Mouse (Mus musculus) MEL (cell line): ENCODE results near the gene Akirin1. TPM values are rescaled to one million over a fixed set of nuclear protein-coding genes. Genes with fewer than 3 reads are reported as not detected.

Experiments used
- DNase-seq: peaks from one replicate; pipeline ENCODE4 v3.0.0; 2011; ENCODE audit warnings: low read depth, low spot score
- H3K27ac ChIP-seq: 2 replicates; pipeline ENCODE4 v1.5.1; 2012; ENCODE audit warnings: low read depth, mild to moderate bottlenecking, control low read depth, low read length, moderate library complexity; ENCODE audit not compliant: control insufficient read depth
- H3K27me3 ChIP-seq, 2 experiments: fragments of 150-350 bp in 1 of 2; sonication (generic) in 1 of 2; 2 replicates each; pipeline ENCODE4 v1.6.1; 2012; ENCODE audit warnings: low read length in 2 of 2, mild to moderate bottlenecking in 2 of 2, improper control_type of control experiment in 1 of 2, moderate library complexity in 1 of 2; ENCODE audit not compliant: insufficient read depth in 2 of 2, control insufficient read depth in 1 of 2
- H3K36me3 ChIP-seq, 2 experiments: 2 replicates each; pipeline ENCODE4 v1.6.1; 2012 to 2014; ENCODE audit warnings: low read length in 2 of 2, improper control_type of control experiment in 1 of 2, inconsistent platforms in 1 of 2, mild to moderate bottlenecking in 1 of 2; ENCODE audit not compliant: insufficient read depth in 2 of 2, control insufficient read depth in 1 of 2
- H3K4me1 ChIP-seq, 2 experiments: fragments of 150-350 bp in 1 of 2; sonication (generic) in 1 of 2; 2 replicates each; pipeline ENCODE4 v1.6.1; 2012; ENCODE audit warnings: low read length in 2 of 2, improper control_type of control experiment in 1 of 2, mild to moderate bottlenecking in 1 of 2; ENCODE audit not compliant: insufficient read depth in 2 of 2, control insufficient read depth in 1 of 2
- H3K4me3 ChIP-seq, 2 experiments: fragments of 150-350 bp in 1 of 2; sonication (generic) in 1 of 2; 2 replicates each; pipeline ENCODE4 v1.5.1; 2012; ENCODE audit warnings: low read depth in 2 of 2, low read length in 2 of 2, mild to moderate bottlenecking in 2 of 2, moderate library complexity in 2 of 2, control low read depth in 1 of 2, improper control_type of control experiment in 1 of 2; ENCODE audit not compliant: control insufficient read depth in 1 of 2, insufficient read depth in 1 of 2
- H3K79me2 ChIP-seq: 2 replicates; pipeline ENCODE4 v1.6.1; 2012; ENCODE audit warnings: mild to moderate bottlenecking, low read length, moderate library complexity; ENCODE audit not compliant: control insufficient read depth, poor library complexity, insufficient read depth
- H3K9ac ChIP-seq: 2 replicates; pipeline ENCODE4 v1.6.1; 2012; ENCODE audit warnings: low read depth, mild to moderate bottlenecking, control low read depth, low read length, moderate library complexity; ENCODE audit not compliant: control insufficient read depth, poor library complexity, severe bottlenecking
- H3K9me3 ChIP-seq: fragments of 150-350 bp; sonication (generic); replicated peaks from 2 replicates; pipeline ENCODE4 v1.6.1; 2012; ENCODE audit warnings: mild to moderate bottlenecking, low read length, improper control_type of control experiment, moderate library complexity; ENCODE audit not compliant: insufficient read depth
- CHD1 ChIP-seq: IDR thresholded peaks from 2 replicates; pipeline ENCODE4 v1.6.1; 2012; ENCODE audit warnings: low read depth, mild to moderate bottlenecking, inconsistent platforms, low read length, improper control_type of control experiment
- EP300 ChIP-seq, 2 experiments: IDR thresholded peaks; 2 replicates each; pipeline ENCODE4 v1.6.1; 2011; ENCODE audit warnings: improper control_type of control experiment in 2 of 2, low read length in 2 of 2, low read depth in 1 of 2, mild to moderate bottlenecking in 1 of 2
- GATA1 ChIP-seq: IDR thresholded peaks from 2 replicates; pipeline ENCODE4 v1.6.1; 2011; ENCODE audit warnings: low read depth, low read length, improper control_type of control experiment
- HCFC1 ChIP-seq: IDR thresholded peaks from 2 replicates; pipeline ENCODE4 v1.6.1; 2012; ENCODE audit warnings: low read depth, mild to moderate bottlenecking, inconsistent platforms, low read length, improper control_type of control experiment, moderate library complexity
- KAT2A ChIP-seq: conservative IDR thresholded peaks from 2 replicates; pipeline ENCODE4 v1.6.1; 2012; ENCODE audit warnings: low read depth, low read length, improper control_type of control experiment, inconsistent platforms
- MAFK ChIP-seq: IDR thresholded peaks from 2 replicates; pipeline ENCODE4 v1.6.1; 2011; ENCODE audit warnings: low read depth, mild to moderate bottlenecking, low read length, improper control_type of control experiment, borderline replicate concordance
- MAX ChIP-seq: IDR thresholded peaks from 2 replicates; pipeline ENCODE4 v1.6.1; 2011; ENCODE audit warnings: low read length, improper control_type of control experiment
- MEF2A ChIP-seq: IDR thresholded peaks from 2 replicates; pipeline ENCODE4 v1.6.1; 2014; ENCODE audit warnings: low read depth, mild to moderate bottlenecking, inconsistent platforms, low read length, improper control_type of control experiment; ENCODE audit not compliant: poor library complexity, insufficient replicate concordance, severe bottlenecking; ENCODE audit errors: extremely low read depth
- MXI1 ChIP-seq: IDR thresholded peaks from 2 replicates; pipeline ENCODE4 v1.6.1; 2011; ENCODE audit warnings: mild to moderate bottlenecking, low read depth, low read length, improper control_type of control experiment
- MYC ChIP-seq: IDR thresholded peaks from 2 replicates; pipeline ENCODE4 v1.6.1; 2011; ENCODE audit warnings: low read depth, mild to moderate bottlenecking, low read length, improper control_type of control experiment, moderate library complexity
- NELFE ChIP-seq: IDR thresholded peaks from 2 replicates; pipeline ENCODE4 v1.6.1; 2011; ENCODE audit warnings: low read depth, low read length, improper control_type of control experiment
- POLR2AphosphoS2 ChIP-seq: IDR thresholded peaks from 2 replicates; pipeline ENCODE4 v1.6.1; 2011; ENCODE audit warnings: low read length, improper control_type of control experiment
- RAD21 ChIP-seq: IDR thresholded peaks from 2 replicates; pipeline ENCODE4 v1.6.1; 2011; ENCODE audit warnings: mild to moderate bottlenecking, low read depth, low read length, improper control_type of control experiment
- SIN3A ChIP-seq: IDR thresholded peaks from 2 replicates; pipeline ENCODE4 v1.6.1; 2012; ENCODE audit warnings: low read length, improper control_type of control experiment, inconsistent platforms
- TCF12 ChIP-seq: IDR thresholded peaks from 2 replicates; pipeline ENCODE4 v1.6.1; 2014; ENCODE audit warnings: low read depth, mild to moderate bottlenecking, inconsistent platforms, low read length, improper control_type of control experiment, moderate library complexity
- USF2 ChIP-seq, 2 experiments: IDR thresholded peaks; 2 replicates each; pipeline ENCODE4 v1.6.1; 2011 to 2012; ENCODE audit warnings: improper control_type of control experiment in 2 of 2, low read length in 2 of 2, borderline replicate concordance in 1 of 2, inconsistent platforms in 1 of 2, low read depth in 1 of 2, mild to moderate bottlenecking in 1 of 2; ENCODE audit not compliant: insufficient read depth in 1 of 2
- ZC3H11A ChIP-seq: IDR thresholded peaks from 2 replicates; pipeline ENCODE4 v1.6.1; 2012; ENCODE audit warnings: low read depth, mild to moderate bottlenecking, inconsistent platforms, low read length, improper control_type of control experiment
- ZKSCAN1 ChIP-seq: IDR thresholded peaks from 2 replicates; pipeline ENCODE4 v1.6.1; 2012; ENCODE audit warnings: low read depth, mild to moderate bottlenecking, inconsistent platforms, low read length, improper control_type of control experiment, moderate library complexity
- polyA plus RNA-seq, 2 experiments: library from polyadenylated mRNA; stranded (reverse) in 1 of 2; unstranded in 1 of 2; fragments of >175 nt in 1 of 2; fragments of >200 nt in 1 of 2; gene quantifications; 2 replicates each; pipeline versions ENCODE4 v1.2.1 to v1.2.4; 2012; ENCODE audit warnings: low replicate concordance in 2 of 2, low read depth in 1 of 2; ENCODE audit not compliant: insufficient read length in 2 of 2, insufficient read depth in 1 of 2, missing spikeins in 1 of 2
- total RNA-seq: library from RNA; depleted of rRNA; stranded (reverse); fragments of 300-350 nt; gene quantifications from 2 replicates; pipeline ENCODE4 v1.2.3, GENCODE M21; 2012

Akirin1 gene
- total and polyA plus RNA-seq, 3 experiments: 46.3 to 53.3 TPM; not detected in 1

- H3K27me3 ChIP-seq: no peaks in the 10 kb centered on the region
- peak overlapping the region; percentile 90 for H3K9ac ChIP-seq
- H3K36me3 ChIP-seq: peaks cover 5 to 28% of the 10 kb centered on the region in 2 experiments; a peak in 3 of 4 replicates
- peak; percentile 66 for DNase-seq
- H3K27ac ChIP-seq: peak overlapping the region; percentile 25
- TF ChIP-seq MAFK: no peak
- TF ChIP-seq TCF12: 0 out of 2 replicates have a peak, but pooled peaks have one; percentile 21
- TF ChIP-seq ZC3H11A: no peak
- TF ChIP-seq MAX: 0 out of 2 replicates have a peak, but pooled peaks have one; percentile 43
- 0 out of 2 replicates have a peak, but pooled peaks have one; percentile 17 for TF ChIP-seq GATA1
- TF ChIP-seq NELFE: peak; percentile 16; the same call in 1 of the 2 replicates
- 0 out of 2 replicates have a peak, but pooled peaks have one; percentile 15 for TF ChIP-seq MYC
- H3K4me3 ChIP-seq: peak overlapping the region; percentile 83 to 93
- peaks cover 12 to 14% of the 10 kb centered on the region in 2 experiments for H3K4me1 ChIP-seq
- H3K79me2 ChIP-seq: peaks cover 52% of the 10 kb centered on the region
- H3K9me3 ChIP-seq: no peaks in the 10 kb centered on the region
These were observed 1.3 kb downstream of the Akirin1 start for GRCm38 (mm10) chr4:123748726-123749415.

GRCm38 (mm10) chr4:123745221-123745775 lies 4.8 kb downstream of the Akirin1 start:
- H3K4me1 ChIP-seq: peaks cover 5 to 10% of the 10 kb centered on the region in 2 experiments
- H3K9ac ChIP-seq: no peak overlapping the region
- H3K27ac ChIP-seq: no peak overlapping the region
- TF ChIP-seq HCFC1 (no peak), NELFE (no peak), EP300 (IDR thresholded peaks at IDR 0.05; ENCODE audit: low read depth in 1 of 2, low read length in 2 of 2) (no peak), RAD21 (no peak), POLR2AphosphoS2 (no peak), MYC (no peak), GATA1 (no peak), MEF2A (no peak), USF2 (IDR thresholded peaks at IDR 0.05; ENCODE audit: borderline replicate concordance in 1 of 2, insufficient read depth in 1 of 2, low read depth in 1 of 2, low read length in 2 of 2) (no peak), KAT2A (no peak), SIN3A (no peak), CHD1 (no peak), ZKSCAN1 (no peak), MXI1 (no peak)
- TF ChIP-seq, all 39 proteins: peak for 0
- Histone ChIP-seq H3K36me3 (peaks cover 17 to 19% of the 10 kb centered on the region in 2 experiments), H3K4me3 (no peak overlapping the region), H3K9me3 (no peaks in the 10 kb centered on the region), H3K27me3 (no peaks in the 10 kb centered on the region), H3K79me2 (peaks cover 62% of the 10 kb centered on the region)
- no peak for DNase-seq
